Mouse (Mus musculus) mouse trophoblast stem cell (cell line): ENCODE measurements around the gene Rnase12.

Experiments
- in situ Hi-C, 2 experiments: fragments of 300-500 bp; cut with MseI, MboI; formaldehyde crosslinking; loops; 2 replicates in 1 of 2; 3 replicates in 1 of 2; pipeline ENCODE4 v1.15.1; 2025

Gene Rnase12

GRCm38 (mm10) chr14:51057401-51057831 is at the start of gene Rnase12:
Gene Rnase12, minus strand, starts transcription at chr14:51057661.
- in situ Hi-C loops: no loop called here

DNA sequence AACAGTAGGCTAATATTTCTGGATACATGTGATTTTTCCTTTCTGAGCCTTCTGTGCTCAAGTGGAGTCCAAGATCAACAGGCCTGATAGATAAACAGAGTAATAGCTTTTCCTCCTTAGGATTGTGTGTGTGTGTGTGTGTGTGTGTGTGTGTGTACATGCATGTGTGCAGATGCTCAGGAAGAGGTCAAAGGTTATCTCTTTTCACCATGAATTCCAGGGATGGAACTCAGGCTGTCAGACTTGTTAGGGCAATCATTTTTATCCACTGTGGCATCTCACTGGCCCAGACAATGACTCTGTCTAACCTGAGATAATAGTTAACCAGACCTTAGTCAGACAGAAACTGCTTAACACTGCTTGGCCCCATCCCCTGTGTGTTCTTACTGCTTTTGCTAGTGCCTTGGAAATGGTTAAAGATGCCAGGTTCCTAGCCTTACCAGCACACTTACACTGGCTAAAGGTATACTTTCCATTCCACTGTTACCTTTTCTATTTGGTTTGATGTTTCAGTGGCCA is 49.0 kb upstream of the Rnase12 start:
- in situ Hi-C loops: loop anchor here in 1 of 2 experiments (5.0 kb wide), 1 partner anchor 56 kb away; the partner anchor contains the start of gene Rnase2b

- in situ Hi-C loops: loop anchor here in 1 of 2 experiments (5.0 kb wide), 1 partner anchor 138 kb away; no protein-coding TSS in a partner anchor
Measured at GRCm38 (mm10) chr14:51104366-51104765, 46.9 kb upstream of the Rnase12 start.

DNA sequence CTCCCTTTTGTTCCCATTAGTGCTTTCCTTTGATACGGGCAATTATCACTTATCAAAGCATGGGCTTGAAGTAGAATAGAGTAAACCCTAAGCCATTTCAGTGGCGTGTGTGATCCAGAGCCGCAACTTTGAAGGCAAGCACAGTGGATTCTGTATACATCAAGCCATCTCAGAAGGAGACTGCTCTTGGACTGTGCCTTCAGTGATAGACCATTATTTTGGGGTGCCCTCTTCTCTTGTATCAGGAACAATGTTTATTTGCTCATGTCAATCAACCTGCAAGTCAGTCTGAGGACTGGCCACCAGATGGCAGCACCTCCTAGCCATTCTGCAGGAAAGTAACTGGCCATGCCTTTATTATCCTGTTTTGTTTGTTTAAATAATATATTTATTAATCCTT is 45.8 kb upstream of the Rnase12 start:
- in situ Hi-C loops: loop anchor here in 1 of 2 experiments (5.0 kb wide), 1 partner anchor 139 kb away; no protein-coding TSS in a partner anchor

- in situ Hi-C loops: loop anchor here in 1 of 2 experiments (5.0 kb wide), 1 partner anchor 141 kb away; no protein-coding TSS in a partner anchor
Measured at GRCm38 (mm10) chr14:51101284-51101683, 43.8 kb upstream of the Rnase12 start.

DNA sequence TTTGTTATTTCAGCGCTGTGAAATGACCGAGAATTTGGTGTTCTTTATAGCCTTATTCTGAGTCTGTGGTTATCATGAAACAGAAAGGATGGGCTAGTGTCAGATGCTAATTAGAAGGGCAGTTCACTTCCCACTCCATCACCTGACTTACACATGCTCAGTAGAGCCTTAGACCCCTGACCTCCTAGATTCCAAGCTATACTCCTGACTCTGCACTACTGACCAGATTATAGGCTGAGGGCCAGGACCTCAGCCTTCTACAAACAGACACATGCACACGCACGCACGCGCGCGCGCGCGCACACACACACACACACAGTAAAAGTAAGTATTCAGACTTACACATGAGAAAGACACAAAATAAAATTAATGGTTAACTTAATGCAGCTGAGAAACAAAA is 41.5 kb upstream of the Rnase12 start:
- in situ Hi-C loops: loop anchor here (5.0 to 10.0 kb wide), 2 partner anchors 294 to 673 kb away; partner anchors contain the start of genes Ang4 (in 2 of the 2), Ccnb1ip1 (in 1 of the 2) and Parp2 (in 1 of the 2)

DNA sequence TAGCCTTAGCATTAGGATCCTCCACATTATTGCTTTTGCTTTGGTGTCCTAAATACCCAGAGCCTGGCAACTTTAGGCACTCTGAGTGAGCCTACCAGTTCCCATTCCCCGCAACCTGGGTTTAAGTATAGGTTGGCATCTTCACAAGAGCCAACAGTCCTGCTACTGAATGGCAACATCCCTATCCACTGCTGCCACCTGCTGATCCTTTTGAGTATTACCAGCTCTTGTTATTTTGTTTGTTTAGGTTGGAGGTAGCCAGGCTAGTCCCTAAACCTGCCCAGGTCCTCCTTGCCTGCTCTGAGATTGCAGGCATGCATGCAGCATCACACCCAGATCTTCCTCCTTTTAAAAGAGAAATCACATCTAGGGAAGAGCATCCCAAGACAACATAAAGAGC is 40.8 kb upstream of the Rnase12 start:
- in situ Hi-C loops: loop anchor here (5.0 to 10.0 kb wide), 2 partner anchors 293 to 674 kb away; partner anchors contain the start of genes Ang4 (in 2 of the 2), Ccnb1ip1 (in 1 of the 2) and Parp2 (in 1 of the 2)

DNA sequence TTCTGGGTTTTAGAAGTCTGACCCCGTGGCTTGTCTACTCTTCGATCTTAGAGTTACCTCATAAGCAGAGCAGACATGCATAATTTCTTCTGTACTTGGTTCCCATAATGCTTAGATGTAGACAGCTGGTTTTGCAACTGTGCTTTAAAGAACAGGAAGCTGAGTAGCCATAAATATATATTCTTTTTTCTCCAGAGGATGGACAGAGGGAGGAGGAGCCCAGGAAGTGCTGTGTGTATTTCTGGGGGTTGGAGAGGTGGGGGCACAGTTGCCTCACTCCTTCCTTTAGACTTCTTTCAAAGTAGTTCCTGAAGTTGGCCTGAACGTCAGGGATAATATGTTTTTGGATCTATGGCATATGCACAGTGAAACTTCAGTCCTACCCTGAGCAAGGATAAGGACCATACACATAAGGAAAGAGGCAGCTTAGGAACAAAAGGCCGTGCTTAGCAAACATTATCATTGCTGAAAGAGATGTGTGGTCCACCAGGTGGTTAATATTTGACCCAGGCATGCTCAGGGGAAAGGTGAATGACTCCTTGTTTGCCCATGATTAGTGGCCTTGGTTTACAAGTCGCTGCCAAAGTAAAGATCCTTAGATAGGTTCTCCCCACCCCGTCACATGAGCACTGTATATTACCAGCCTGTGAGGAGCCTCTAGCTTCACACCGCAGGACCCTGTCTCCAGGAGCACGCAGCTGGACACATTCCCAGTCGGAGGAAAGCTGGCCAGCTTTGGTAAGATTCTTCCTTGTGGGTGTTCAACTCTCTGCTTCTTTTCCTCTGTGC is 38.5 kb upstream of the Rnase12 start:
- in situ Hi-C loops: loop anchor here (5.0 to 10.0 kb wide), 2 partner anchors 291 to 676 kb away; partner anchors contain the start of genes Ang4 (in 2 of the 2), Ccnb1ip1 (in 1 of the 2) and Parp2 (in 1 of the 2)

- in situ Hi-C loops: loop anchor here (5.0 to 10.0 kb wide), 2 partner anchors 290 to 677 kb away; partner anchors contain the start of genes Ang4 (in 2 of the 2), Ccnb1ip1 (in 1 of the 2) and Parp2 (in 1 of the 2)
Measured at GRCm38 (mm10) chr14:51094921-51095320, 37.5 kb upstream of the Rnase12 start.

- in situ Hi-C loops: loop anchor here in 1 of 2 experiments (10.0 kb wide), 1 partner anchor 289 kb away; the partner anchor contains the start of genes Ccnb1ip1 and Parp2
Measured at GRCm38 (mm10) chr14:51094096-51094875, 36.8 kb upstream of the Rnase12 start.

DNA sequence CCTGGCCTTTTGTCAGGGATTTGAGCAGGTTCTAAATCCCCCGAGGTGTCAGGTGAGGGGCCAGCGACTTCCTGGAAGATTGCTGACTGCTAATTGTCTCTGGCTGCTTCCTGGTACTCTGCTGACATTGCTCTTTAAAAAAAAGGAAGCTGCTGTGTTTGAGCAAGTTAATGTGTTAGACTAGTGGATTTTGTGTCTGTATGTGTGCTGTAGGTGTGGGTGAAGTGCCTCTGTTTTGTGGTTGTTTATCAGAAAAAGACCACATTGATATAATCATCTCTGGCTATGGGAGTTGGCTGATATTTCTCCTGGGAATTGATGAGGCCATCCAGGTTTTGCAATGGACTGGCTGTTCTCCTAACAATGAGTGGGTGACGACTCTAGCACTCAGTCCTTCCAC is 36.0 kb upstream of the Rnase12 start:
- in situ Hi-C loops: loop anchor here in 1 of 2 experiments (10.0 kb wide), 1 partner anchor 289 kb away; the partner anchor contains the start of genes Ccnb1ip1 and Parp2

- in situ Hi-C loops: loop anchor here in 1 of 2 experiments (10.0 kb wide), 1 partner anchor 287 kb away; the partner anchor contains the start of genes Ccnb1ip1 and Parp2
Measured at GRCm38 (mm10) chr14:51092073-51092620, 34.7 kb upstream of the Rnase12 start.

DNA sequence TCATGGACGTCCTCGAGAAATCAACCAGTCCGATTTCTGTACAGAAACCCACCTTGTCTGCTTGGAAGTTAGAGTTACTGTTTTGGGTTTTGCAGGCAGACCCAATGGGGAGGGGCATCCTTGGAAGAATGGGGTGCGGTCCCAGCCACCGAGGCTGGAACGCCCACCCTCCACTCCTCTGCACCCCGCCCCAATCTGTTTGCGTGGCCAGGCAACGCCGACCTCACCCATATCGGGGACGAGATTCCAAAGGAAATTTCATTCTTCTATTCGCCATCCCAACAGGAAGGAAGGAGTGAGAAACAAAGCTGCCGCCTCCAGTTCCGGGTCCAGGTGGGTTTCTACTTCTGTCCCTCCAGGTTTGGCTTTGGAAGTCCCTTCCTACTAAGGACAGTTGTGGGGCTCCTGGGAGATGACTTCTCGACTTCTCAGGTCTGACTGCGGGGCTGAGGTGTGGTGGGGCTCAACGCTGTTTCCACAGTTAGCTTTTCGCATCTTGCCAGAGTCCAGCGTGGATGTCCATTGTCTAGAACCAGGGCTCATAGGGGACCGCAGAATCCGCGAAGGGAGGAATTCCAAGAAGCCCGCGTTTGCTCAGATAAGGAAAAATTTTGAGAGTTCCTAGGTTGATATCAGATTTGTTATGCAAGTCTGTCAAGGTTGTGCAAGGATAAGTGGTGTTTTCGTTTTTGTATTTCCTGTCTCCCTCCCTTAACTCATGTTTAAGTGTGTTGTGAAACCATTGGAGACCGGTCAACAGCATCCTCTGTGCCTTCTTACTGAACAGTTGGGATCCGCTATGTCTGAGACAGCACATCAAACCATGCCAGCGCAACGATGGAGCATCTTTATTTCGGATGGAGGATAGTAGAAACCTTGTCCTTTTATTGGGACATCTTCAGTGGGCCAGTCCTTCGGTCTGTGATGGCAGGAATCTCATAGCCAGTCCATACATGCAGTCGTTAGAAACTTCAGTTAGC is 33.8 kb upstream of the Rnase12 start, which contains the start of the genes Rnase4 and Ang:
Rnase4 (plus strand) TSS at position 157 of the 980 bp plus-strand sequence.
Ang (plus strand) TSS at position 230 of the 980 bp plus-strand sequence.
- in situ Hi-C loops: loop anchor here in 1 of 2 experiments (10.0 kb wide), 1 partner anchor 286 kb away; the partner anchor contains the start of genes Ccnb1ip1 and Parp2

GRCm38 (mm10) chr14:51090077-51090781 is 32.8 kb upstream of the Rnase12 start:
- in situ Hi-C loops: loop anchor here in 1 of 2 experiments (10.0 kb wide), 1 partner anchor 285 kb away; the partner anchor contains the start of genes Ccnb1ip1 and Parp2

GRCm38 (mm10) chr14:51089674-51090076 is 32.2 kb upstream of the Rnase12 start:
- in situ Hi-C loops: loop anchor here in 1 of 2 experiments (10.0 kb wide), 1 partner anchor 285 kb away; the partner anchor contains the start of genes Ccnb1ip1 and Parp2

- in situ Hi-C loops: no loop called here
Measured at GRCm38 (mm10) chr14:51088970-51089673, 31.7 kb upstream of the Rnase12 start.

DNA sequence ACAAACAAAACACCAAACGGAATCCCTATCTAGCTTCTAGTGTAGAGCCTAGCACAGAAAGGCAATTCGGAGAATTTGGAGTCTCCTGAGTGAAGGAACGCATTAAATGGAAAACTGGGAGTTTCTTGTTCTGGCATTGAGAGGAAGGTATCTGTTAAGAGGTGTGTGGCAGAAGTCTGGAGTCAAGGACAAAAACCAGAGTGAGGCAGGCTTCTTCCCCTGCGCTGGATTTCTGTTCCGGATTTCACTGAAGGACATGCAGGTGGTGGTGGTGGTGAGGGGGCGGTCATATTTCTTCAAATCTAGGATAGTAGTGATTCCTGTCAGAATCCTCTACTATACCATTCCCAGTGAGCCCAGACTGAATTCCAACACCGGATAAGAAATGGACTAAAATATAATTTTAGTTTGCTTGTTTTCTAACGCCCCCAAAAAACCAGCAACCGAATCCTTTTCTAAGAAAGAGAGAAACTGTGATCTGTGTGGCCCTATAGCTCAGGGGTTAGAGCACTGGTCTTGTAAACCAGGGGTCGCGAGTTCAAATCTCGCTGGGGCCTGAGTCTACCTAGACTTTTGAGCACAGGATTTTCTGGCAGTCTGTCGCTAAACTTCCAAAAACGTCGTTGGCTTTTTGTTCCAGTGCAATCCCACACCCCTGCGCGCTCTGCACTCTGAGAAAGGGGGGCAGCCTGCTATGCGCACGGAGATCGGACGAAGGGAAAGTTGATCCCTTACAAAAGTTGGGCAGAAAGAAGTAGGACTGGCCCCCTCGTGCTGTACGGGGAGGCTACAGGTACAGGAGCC is 30.9 kb upstream of the Rnase12 start:
- in situ Hi-C loops: no loop called here
